Mouse (Mus musculus) cerebellum, adult 2 months (tissue): Measurements from ENCODE around the gene Tom1. TPM values are rescaled to one million over a fixed set of nuclear protein-coding genes. Genes with fewer than 3 reads are reported as not detected.

ENCODE experiments used
- DNase-seq, 2 experiments: peaks; one replicate each; pipeline ENCODE4 v3.0.0; 2021
- H3K27ac ChIP-seq: fragments of 200-500 bp; 2 replicates; pipeline ENCODE4 v1.5.1; 2012; ENCODE audit warnings: low read length, control low read depth, inconsistent platforms; ENCODE audit not compliant: insufficient read depth
- H3K27me3 ChIP-seq: fragments of 200-500 bp; 2 replicates; pipeline ENCODE4 v1.6.1; 2012; ENCODE audit warnings: inconsistent platforms, mild to moderate bottlenecking, low read length, moderate library complexity; ENCODE audit not compliant: control insufficient read depth, insufficient read depth
- H3K4me1 ChIP-seq: fragments of 200-500 bp; 2 replicates; pipeline ENCODE4 v1.6.1; 2011; ENCODE audit warnings: low read length; ENCODE audit not compliant: control insufficient read depth, insufficient read depth
- H3K4me3 ChIP-seq: fragments of 200-500 bp; replicated peaks from 2 replicates; pipeline ENCODE3; 2011; ENCODE audit warnings: mild to moderate bottlenecking, low read depth, low read length, control low read depth; ENCODE audit not compliant: insufficient read depth
- CTCF ChIP-seq: fragments of 200-500 bp; IDR thresholded peaks from 2 replicates; pipeline ENCODE4 v1.5.1; 2011; ENCODE audit warnings: low read depth, mild to moderate bottlenecking, control low read depth, low read length, moderate library complexity, borderline replicate concordance; ENCODE audit not compliant: insufficient read depth
- POLR2A ChIP-seq: fragments of 200-500 bp; IDR thresholded peaks from 2 replicates; pipeline ENCODE4 v1.6.1; 2011; ENCODE audit warnings: low read length, control low read depth, borderline replicate concordance; ENCODE audit not compliant: insufficient read depth
- WGBS: fragments of 180-500 bp; shearing (Covaris S2); methylation state at CpG from one replicate; pipeline ENCODE4 v1.1.7; 2018; 5-methylcytosine and 5-hydroxymethylcytosine counted together
- polyA plus RNA-seq: library from polyadenylated mRNA; depleted of rRNA; stranded (reverse); fragments of >200 nt; gene quantifications from 2 replicates; pipeline ENCODE4 v1.2.3, GENCODE M21; 2012

Gene Tom1
- polyA plus RNA-seq, 1 experiment, result 51.8 TPM

- Histone ChIP-seq H3K27ac (no peak overlapping the region), H3K4me3 (no peak overlapping the region), H3K27me3 (no peaks in the 10 kb centered on the region), H3K4me1 (no peaks in the 10 kb centered on the region)
- 90% methylated on average over 3 of the region's 3 CpGs for WGBS
- TF ChIP-seq CTCF, result no peak
- TF ChIP-seq POLR2A, result no peak
- no peak for DNase-seq
Observed at GRCm38 (mm10) chr8:75084382-75085064, 51.0 kb downstream of the Tom1 start.

DNA sequence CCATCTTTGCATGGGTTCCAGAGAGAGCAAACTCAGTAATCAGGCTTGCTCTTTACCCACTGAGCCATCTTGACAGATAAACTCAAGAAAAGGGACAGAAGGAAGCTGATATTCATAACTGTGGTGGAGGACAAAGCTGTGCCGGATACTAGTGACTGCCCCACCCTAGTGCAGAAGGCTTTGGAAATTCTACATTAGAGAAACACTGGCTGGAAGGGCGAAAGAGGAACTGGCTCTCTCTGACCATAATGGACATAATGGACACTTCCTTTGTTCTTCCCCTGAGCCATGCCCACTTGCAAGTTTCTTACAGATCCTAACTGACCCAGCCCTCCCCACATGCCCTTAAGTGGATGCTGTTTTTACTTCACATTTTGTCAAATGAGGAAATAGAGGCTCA is 52.5 kb downstream of the Tom1 start:
- Histone ChIP-seq H3K4me3 (no peak overlapping the region), H3K4me1 (no peaks in the 10 kb centered on the region), H3K27me3 (no peaks in the 10 kb centered on the region), H3K27ac (no peak overlapping the region)
- TF ChIP-seq POLR2A (no peak), CTCF (no peak)
- DNase-seq, result no peak
- 77% methylated on average over 2 of the region's 2 CpGs for WGBS

DNA sequence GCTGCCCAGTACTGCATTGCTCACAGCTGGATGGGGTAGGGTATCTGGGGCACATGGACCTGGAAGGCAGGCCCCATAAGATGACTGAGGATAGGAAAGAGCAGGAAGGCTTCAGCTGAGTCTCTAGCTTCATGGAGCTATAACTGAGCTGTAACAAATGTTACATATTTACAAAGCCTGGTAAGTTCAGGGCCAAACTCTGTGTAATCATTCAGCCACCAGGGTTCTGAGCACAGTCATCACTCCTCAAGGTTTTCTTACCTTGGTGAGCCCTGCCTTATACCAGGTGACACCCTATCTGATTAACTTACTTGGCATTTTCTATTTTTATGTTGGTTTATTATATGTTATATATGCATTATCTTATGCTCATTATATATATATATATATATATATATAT is 53.6 kb downstream of the Tom1 start:
- no peaks in the 10 kb centered on the region for H3K4me1 ChIP-seq
- no peaks in the 10 kb centered on the region for H3K27me3 ChIP-seq
- DNase-seq, result no peak
- TF ChIP-seq POLR2A (no peak), CTCF (no peak)
- no peak overlapping the region for H3K4me3 ChIP-seq
- no peak overlapping the region for H3K27ac ChIP-seq

GRCm38 (mm10) chr8:75088989-75089881 is 55.7 kb downstream of the Tom1 start:
- 36% methylated on average over 6 of the region's 6 CpGs for WGBS
- TF ChIP-seq POLR2A (no peak), CTCF (no peak)
- no peak overlapping the region for H3K27ac ChIP-seq
- H3K27me3 ChIP-seq, result no peaks in the 10 kb centered on the region
- no peaks in the 10 kb centered on the region for H3K4me1 ChIP-seq
- H3K4me3 ChIP-seq, result no peak overlapping the region
- DNase-seq, result peak in 1 of 2 experiments; percentile 23

GRCm38 (mm10) chr8:75090781-75091365 is 57.4 kb downstream of the Tom1 start:
- DNase-seq, result no peak
- Histone ChIP-seq H3K4me1 (no peaks in the 10 kb centered on the region), H3K27me3 (no peaks in the 10 kb centered on the region), H3K4me3 (no peak overlapping the region), H3K27ac (no peak overlapping the region)
- no peak for TF ChIP-seq POLR2A
- WGBS, result 17% methylated on average over 4 of the region's 4 CpGs

GRCm38 (mm10) chr8:75093399-75094156 is 60.1 kb downstream of the Tom1 start, which contains the start of gene Hmox1:
Hmox1 (plus strand) TSS chr8:75093621.
- Histone ChIP-seq H3K4me1 (no peaks in the 10 kb centered on the region), H3K27me3 (no peaks in the 10 kb centered on the region), H3K27ac (no peak within 1 kb of the TSS), H3K4me3 (peak within 1 kb of the TSS; percentile 29)
- peak; percentile 60 to 68 for DNase-seq
- TF ChIP-seq POLR2A, result no peak
- no peak for TF ChIP-seq CTCF
- WGBS, result 3% methylated on average over 36 of the region's 36 CpGs

- no peak overlapping the region for H3K27ac ChIP-seq
- WGBS, result 78% methylated on average over 4 of the region's 4 CpGs
- no peak overlapping the region for H3K4me3 ChIP-seq
- no peaks in the 10 kb centered on the region for H3K27me3 ChIP-seq
- no peak for DNase-seq
- no peaks in the 10 kb centered on the region for H3K4me1 ChIP-seq
- no peak for TF ChIP-seq CTCF
- no peak for TF ChIP-seq POLR2A
Observed at GRCm38 (mm10) chr8:75102956-75103355, 69.5 kb downstream of the Tom1 start.
